Mouse (Mus musculus): Measurements from ENCODE around the gene Ubc. TPM values are rescaled to one million over a fixed set of nuclear protein-coding genes. Genes with fewer than 3 reads are reported as not detected.

Gene Ubc
- polyA plus RNA-seq, 1 experiment from 2014 or later: 1,158 TPM

GRCm38 (mm10) chr5:125370950-125371693, 18.9 kb downstream of the Ubc start:
- no peak overlapping the region for H3K9ac ChIP-seq (replicated peaks)
- H3K4me2 ChIP-seq (replicated peaks): no peak overlapping the region
- H3K4me3 ChIP-seq: no peak overlapping the region
- ATAC-seq (ENCODE audit: low FRiP score, low read depth): no peak
- 82% methylated on average over 7 of the region's 7 CpGs for WGBS
- H3K9me3 ChIP-seq: no peaks in the 10 kb centered on the region
- H3K27ac ChIP-seq (replicated peaks): no peak overlapping the region
- H3K27me3 ChIP-seq: no peaks in the 10 kb centered on the region
- no peaks in the 10 kb centered on the region for H3K4me1 ChIP-seq
- H3K36me3 ChIP-seq: no peaks in the 10 kb centered on the region

GRCm38 (mm10) chr5:125368568-125368967, 21.4 kb downstream of the Ubc start:
- 1% methylated on average over 4 of the region's 4 CpGs for WGBS
- Histone ChIP-seq H3K4me2 (replicated peaks) (no peak overlapping the region), H3K36me3 (no peaks in the 10 kb centered on the region), H3K4me1 (no peaks in the 10 kb centered on the region), H3K9ac (replicated peaks) (no peak overlapping the region), H3K27ac (replicated peaks) (no peak overlapping the region), H3K9me3 (no peaks in the 10 kb centered on the region), H3K27me3 (no peaks in the 10 kb centered on the region), H3K4me3 (no peak overlapping the region)
- ATAC-seq (ENCODE audit: low FRiP score, low read depth): no peak

GRCm38 (mm10) chr5:125368156-125368555, 21.8 kb downstream of the Ubc start:
- 75% methylated on average over 5 of the region's 5 CpGs for WGBS

GRCm38 (mm10) chr5:125364851-125365429, 25.1 kb downstream of the Ubc start:
- Histone ChIP-seq H3K4me2 (replicated peaks) (no peak overlapping the region), H3K27me3 (no peaks in the 10 kb centered on the region), H3K36me3 (no peaks in the 10 kb centered on the region), H3K9me3 (no peaks in the 10 kb centered on the region), H3K9ac (replicated peaks) (no peak overlapping the region), H3K4me1 (no peaks in the 10 kb centered on the region), H3K27ac (replicated peaks) (no peak overlapping the region), H3K4me3 (no peak overlapping the region)
- WGBS: 84% methylated on average over 4 of the region's 4 CpGs
- ATAC-seq (ENCODE audit: low FRiP score, low read depth): no peak

More at GRCm38 (mm10) chr5:125368156-125368555, 21.8 kb downstream of the Ubc start:
- no peak overlapping the region for H3K27ac ChIP-seq (replicated peaks)
- H3K27me3 ChIP-seq: no peaks in the 10 kb centered on the region
- no peak overlapping the region for H3K4me2 ChIP-seq (replicated peaks)
- H3K36me3 ChIP-seq: no peaks in the 10 kb centered on the region
- no peaks in the 10 kb centered on the region for H3K9me3 ChIP-seq
- no peak overlapping the region for H3K4me3 ChIP-seq
- H3K4me1 ChIP-seq: no peaks in the 10 kb centered on the region
- no peak overlapping the region for H3K9ac ChIP-seq (replicated peaks)
- no peak for ATAC-seq (ENCODE audit: low FRiP score, low read depth)

GRCm38 (mm10) chr5:125363894-125364293, 26.1 kb downstream of the Ubc start:
- H3K9me3 ChIP-seq: no peaks in the 10 kb centered on the region
- H3K4me2 ChIP-seq (replicated peaks): no peak overlapping the region
- no peaks in the 10 kb centered on the region for H3K36me3 ChIP-seq
- no peak overlapping the region for H3K4me3 ChIP-seq
- WGBS: 86% methylated on average over 7 of the region's 7 CpGs
- no peaks in the 10 kb centered on the region for H3K27me3 ChIP-seq
- no peaks in the 10 kb centered on the region for H3K4me1 ChIP-seq
- no peak overlapping the region for H3K9ac ChIP-seq (replicated peaks)
- no peak for ATAC-seq (ENCODE audit: low FRiP score, low read depth)
- no peak overlapping the region for H3K27ac ChIP-seq (replicated peaks)

- Histone ChIP-seq H3K27me3 (no peaks in the 10 kb centered on the region), H3K4me3 (no peak overlapping the region), H3K9ac (replicated peaks) (no peak overlapping the region), H3K9me3 (no peaks in the 10 kb centered on the region), H3K4me2 (replicated peaks) (no peak overlapping the region), H3K36me3 (no peaks in the 10 kb centered on the region), H3K27ac (replicated peaks) (no peak overlapping the region), H3K4me1 (no peaks in the 10 kb centered on the region)
- 69% methylated on average over 16 of the region's 16 CpGs for WGBS
- ATAC-seq (ENCODE audit: low FRiP score, low read depth): no peak
Measured at GRCm38 (mm10) chr5:125360981-125361510, 29.0 kb downstream of the Ubc start.

GRCm38 (mm10) chr5:125360566-125360965, 29.4 kb downstream of the Ubc start:
- WGBS: 39% methylated on average over 9 of the region's 9 CpGs
- ATAC-seq (ENCODE audit: low FRiP score, low read depth): no peak

GRCm38 (mm10) chr5:125358270-125358608, 31.8 kb downstream of the Ubc start:
- no peaks in the 10 kb centered on the region for H3K27me3 ChIP-seq
- no peaks in the 10 kb centered on the region for H3K4me1 ChIP-seq
- ATAC-seq (ENCODE audit: low FRiP score, low read depth): no peak
- H3K9ac ChIP-seq (replicated peaks): no peak overlapping the region
- no peaks in the 10 kb centered on the region for H3K36me3 ChIP-seq
- H3K4me2 ChIP-seq (replicated peaks): no peak overlapping the region
- no peaks in the 10 kb centered on the region; the same call in 1 of the 2 replicates for H3K9me3 ChIP-seq
- H3K4me3 ChIP-seq: no peak overlapping the region
- 83% methylated on average over 5 of the region's 5 CpGs for WGBS
- H3K27ac ChIP-seq (replicated peaks): no peak overlapping the region

More at GRCm38 (mm10) chr5:125360566-125360965, 29.4 kb downstream of the Ubc start:
- H3K4me1 ChIP-seq: no peaks in the 10 kb centered on the region
- H3K27ac ChIP-seq (replicated peaks): no peak overlapping the region
- no peaks in the 10 kb centered on the region for H3K9me3 ChIP-seq
- H3K4me3 ChIP-seq: no peak overlapping the region
- H3K4me2 ChIP-seq (replicated peaks): no peak overlapping the region
- no peaks in the 10 kb centered on the region for H3K27me3 ChIP-seq
- H3K36me3 ChIP-seq: no peaks in the 10 kb centered on the region
- no peak overlapping the region for H3K9ac ChIP-seq (replicated peaks)

GRCm38 (mm10) chr5:125357543-125358269, 32.3 kb downstream of the Ubc start:
- H3K4me2 ChIP-seq (replicated peaks): no peak overlapping the region
- H3K9me3 ChIP-seq: peaks cover 4% of the 10 kb centered on the region; the same call in 1 of the 2 replicates
- H3K27me3 ChIP-seq: no peaks in the 10 kb centered on the region
- H3K4me3 ChIP-seq: no peak overlapping the region
- H3K4me1 ChIP-seq: no peaks in the 10 kb centered on the region
- no peak overlapping the region for H3K9ac ChIP-seq (replicated peaks)
- no peak for ATAC-seq (ENCODE audit: low FRiP score, low read depth)
- no peak overlapping the region for H3K27ac ChIP-seq (replicated peaks)
- WGBS: 77% methylated on average over 12 of the region's 12 CpGs
- H3K36me3 ChIP-seq: no peaks in the 10 kb centered on the region

GRCm38 (mm10) chr5:125355650-125356049, 34.4 kb downstream of the Ubc start:
- no peak overlapping the region for H3K4me2 ChIP-seq (replicated peaks)
- ATAC-seq (ENCODE audit: low FRiP score, low read depth): no peak
- WGBS: 52% methylated on average over 7 of the region's 7 CpGs

GRCm38 (mm10) chr5:125354885-125355492, 35.0 kb downstream of the Ubc start:
- 57% methylated on average over 7 of the region's 7 CpGs for WGBS
- Histone ChIP-seq H3K27ac (replicated peaks) (no peak overlapping the region), H3K36me3 (no peaks in the 10 kb centered on the region), H3K9ac (replicated peaks) (no peak overlapping the region), H3K4me2 (replicated peaks) (no peak overlapping the region), H3K4me3 (no peak overlapping the region), H3K9me3 (peaks cover 4% of the 10 kb centered on the region; the same call in 1 of the 2 replicates), H3K4me1 (no peaks in the 10 kb centered on the region), H3K27me3 (no peaks in the 10 kb centered on the region)
- ATAC-seq (ENCODE audit: low FRiP score, low read depth): no peak

More at GRCm38 (mm10) chr5:125355650-125356049, 34.4 kb downstream of the Ubc start:
- no peak overlapping the region for H3K27ac ChIP-seq (replicated peaks)
- peaks cover 4% of the 10 kb centered on the region; the same call in 1 of the 2 replicates for H3K9me3 ChIP-seq
- H3K9ac ChIP-seq (replicated peaks): no peak overlapping the region
- no peak overlapping the region for H3K4me3 ChIP-seq
- no peaks in the 10 kb centered on the region for H3K4me1 ChIP-seq
- H3K36me3 ChIP-seq: no peaks in the 10 kb centered on the region
- no peaks in the 10 kb centered on the region for H3K27me3 ChIP-seq
